Mouse (Mus musculus) midbrain, embryonic 11.5 days (tissue): Measurements from ENCODE around the gene Abcc5. TPM values are rescaled to one million over a fixed set of nuclear protein-coding genes. Genes with fewer than 3 reads are reported as not detected.

Source experiments
- ATAC-seq: fragments of 200-750 bp; cut with Nextera tagmentation; 2 replicates; pipeline ENCODE4 v1.8.0; 2017; ENCODE audit warnings: moderate TSS enrichment, moderate library complexity; ENCODE audit not compliant: low FRiP score
- DNase-seq: peaks from one replicate; pipeline ENCODE4 v3.0.0; 2015; ENCODE audit warnings: low spot score; ENCODE audit errors: missing footprints
- H3K27ac ChIP-seq: fragments of 300-500 bp; sonication (generic); 2 replicates; pipeline ENCODE4 v1.5.1; 2014; ENCODE audit warnings: low read depth, low read length
- H3K27me3 ChIP-seq: fragments of 300-500 bp; sonication (generic); 2 replicates; pipeline ENCODE4 v1.6.1; 2014; ENCODE audit warnings: mild to moderate bottlenecking, low read length, moderate library complexity, mixed read lengths; ENCODE audit not compliant: control insufficient read depth, insufficient read depth
- H3K36me3 ChIP-seq: fragments of 300-500 bp; sonication (generic); 2 replicates; pipeline ENCODE4 v1.6.1; 2014; ENCODE audit warnings: mild to moderate bottlenecking, low read length, moderate library complexity, mixed read lengths; ENCODE audit not compliant: control insufficient read depth, insufficient read depth
- H3K4me1 ChIP-seq: fragments of 300-500 bp; sonication (generic); 2 replicates; pipeline ENCODE4 v1.6.1; 2014; ENCODE audit warnings: low read length; ENCODE audit not compliant: control insufficient read depth, insufficient read depth
- H3K4me2 ChIP-seq: fragments of 300-500 bp; sonication (generic); 2 replicates; pipeline ENCODE4 v1.6.1; 2014; ENCODE audit warnings: mild to moderate bottlenecking, moderate library complexity
- H3K4me3 ChIP-seq: fragments of 300-500 bp; sonication (generic); 2 replicates; pipeline ENCODE4 v1.5.1; 2014; ENCODE audit warnings: low read depth, low read length
- H3K9ac ChIP-seq: fragments of 300-500 bp; sonication (generic); 2 replicates; pipeline ENCODE4 v1.6.1; 2014; ENCODE audit warnings: low read length
- H3K9me3 ChIP-seq: fragments of 300-500 bp; sonication (generic); 2 replicates; pipeline ENCODE4 v1.6.1; 2016; ENCODE audit warnings: low read length; ENCODE audit not compliant: control insufficient read depth
- WGBS: fragments of 180-500 bp; shearing (Covaris S2); extraction: QIAGEN DNeasy Blood & Tissue Kit; methylation state at CpG from one replicate; pipeline ENCODE4 v1.1.7; 2014; 5-methylcytosine and 5-hydroxymethylcytosine counted together
- polyA plus RNA-seq: library from polyadenylated mRNA; unstranded; fragments of >200 nt; fragmentation: Nextera tagmentation; extraction: Ambion mirVana; gene quantifications from 2 replicates; pipeline ENCODE4 v1.2.1, GENCODE M21; 2014

Abcc5 gene
- polyA plus RNA-seq, 1 experiment from 2014 or later: 61.7 TPM

DNA sequence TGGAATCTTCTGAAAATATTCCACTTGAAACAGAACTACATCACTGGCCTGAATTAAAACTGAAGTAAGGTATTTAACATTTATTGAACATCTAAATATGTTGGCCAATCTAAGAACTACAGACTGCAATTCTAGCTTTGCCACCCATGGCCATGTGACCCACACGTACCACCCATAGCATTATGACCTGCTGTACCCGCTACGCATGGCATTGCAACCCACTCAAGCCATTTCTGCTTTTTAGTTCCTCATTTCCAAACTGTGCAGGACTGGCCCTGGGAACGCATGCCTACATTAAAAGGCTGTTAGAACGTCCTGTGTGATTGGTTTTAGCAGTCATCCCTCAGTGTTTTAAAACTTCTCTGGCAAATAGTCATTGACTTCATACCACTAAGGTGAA, 68.4 kb downstream of the Abcc5 start:
- H3K27ac ChIP-seq: no peak overlapping the region
- H3K4me2 ChIP-seq: no peak overlapping the region
- H3K9me3 ChIP-seq: no peaks in the 10 kb centered on the region
- H3K9ac ChIP-seq: no peak overlapping the region
- DNase-seq (no peak), ATAC-seq (no peak)
- no peaks in the 10 kb centered on the region for H3K27me3 ChIP-seq
- H3K4me3 ChIP-seq: no peak overlapping the region
- H3K4me1 ChIP-seq: no peaks in the 10 kb centered on the region
- 96% methylated on average over 5 of the region's 5 CpGs for WGBS
- H3K36me3 ChIP-seq: peaks cover 4% of the 10 kb centered on the region; the same call in 1 of the 2 replicates

DNA sequence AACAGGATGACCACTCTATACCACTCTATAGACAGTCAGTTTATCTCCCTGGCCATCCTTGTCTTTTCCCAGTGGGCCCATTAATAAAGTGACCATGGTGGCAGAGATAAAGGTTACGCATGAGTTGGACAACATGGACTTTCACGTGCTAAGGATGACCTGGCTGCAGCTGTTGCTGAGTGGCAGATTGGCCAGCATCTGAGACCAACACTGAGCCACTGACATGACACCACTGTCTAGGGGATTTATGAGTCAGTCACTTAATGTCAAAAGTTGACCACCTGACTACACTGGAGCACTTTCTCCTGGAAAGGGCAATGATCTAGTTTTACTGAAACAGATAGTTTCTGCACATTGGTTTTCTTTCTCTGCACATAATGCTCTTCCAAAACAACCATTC, 71.4 kb downstream of the Abcc5 start:
- H3K4me2 ChIP-seq: no peak overlapping the region
- no peaks in the 10 kb centered on the region for H3K9me3 ChIP-seq
- no peak overlapping the region for H3K4me3 ChIP-seq
- H3K27me3 ChIP-seq: no peaks in the 10 kb centered on the region
- ATAC-seq: no peak
- no peak overlapping the region for H3K27ac ChIP-seq
- no peak overlapping the region for H3K9ac ChIP-seq
- 85% methylated on average over 2 of the region's 2 CpGs for WGBS
- no peak for DNase-seq
- H3K4me1 ChIP-seq: no peaks in the 10 kb centered on the region
- H3K36me3 ChIP-seq: peaks cover 4% of the 10 kb centered on the region; the same call in 1 of the 2 replicates

DNA sequence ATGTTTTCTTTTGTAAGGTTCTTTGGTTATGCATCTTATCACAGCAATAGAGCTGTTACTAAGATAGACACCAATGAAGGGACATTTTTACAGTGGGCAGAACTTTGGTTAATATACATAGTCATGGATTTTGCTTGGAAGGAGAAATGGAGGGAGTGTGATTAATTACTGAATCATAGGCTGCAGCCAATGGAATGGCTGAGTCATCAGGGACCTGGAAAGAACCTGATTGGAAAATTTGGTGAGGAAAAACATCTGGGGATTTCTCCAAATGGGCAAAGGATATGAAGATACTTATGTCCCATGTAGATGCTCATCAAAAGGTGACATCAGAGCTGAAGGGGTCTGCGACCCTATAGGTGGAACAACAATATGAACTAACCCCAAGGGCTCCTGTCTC, 72.2 kb downstream of the Abcc5 start:
- Histone ChIP-seq H3K4me2 (no peak overlapping the region), H3K9me3 (no peaks in the 10 kb centered on the region), H3K4me1 (no peaks in the 10 kb centered on the region), H3K36me3 (peaks cover 4% of the 10 kb centered on the region; the same call in 1 of the 2 replicates), H3K9ac (no peak overlapping the region), H3K4me3 (no peak overlapping the region), H3K27ac (no peak overlapping the region), H3K27me3 (no peaks in the 10 kb centered on the region)
- no peak for ATAC-seq
- no peak for DNase-seq
- 90% methylated on average over 1 of the region's 1 CpGs for WGBS

DNA sequence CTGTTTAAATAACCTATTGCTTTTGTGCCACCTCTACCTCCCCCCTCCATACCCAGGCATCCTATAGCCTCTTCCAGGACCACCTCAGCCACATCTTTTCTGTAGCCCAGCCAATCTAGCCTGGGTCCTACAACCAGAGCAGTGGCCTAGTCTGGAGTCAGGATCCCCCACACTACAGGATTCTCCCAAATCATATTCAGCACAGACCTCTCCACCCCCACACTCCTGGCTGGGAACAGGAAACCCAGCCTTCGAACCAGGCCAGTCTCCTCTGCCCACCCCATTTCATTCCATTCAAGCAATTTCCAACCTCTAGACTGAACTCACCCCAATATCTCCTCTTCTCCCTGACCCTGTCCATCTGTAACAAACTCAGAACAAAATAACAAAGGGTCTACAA, 80.7 kb downstream of the Abcc5 start:
- no peaks in the 10 kb centered on the region for H3K4me1 ChIP-seq
- H3K9me3 ChIP-seq: no peaks in the 10 kb centered on the region
- no peaks in the 10 kb centered on the region for H3K27me3 ChIP-seq
- H3K4me3 ChIP-seq: no peak overlapping the region
- no peak overlapping the region for H3K4me2 ChIP-seq
- no peak overlapping the region for H3K9ac ChIP-seq
- DNase-seq (no peak), ATAC-seq (no peak)
- H3K27ac ChIP-seq: no peak overlapping the region
- no peaks in the 10 kb centered on the region for H3K36me3 ChIP-seq
- WGBS: 93% methylated on average over 1 of the region's 1 CpGs

DNA sequence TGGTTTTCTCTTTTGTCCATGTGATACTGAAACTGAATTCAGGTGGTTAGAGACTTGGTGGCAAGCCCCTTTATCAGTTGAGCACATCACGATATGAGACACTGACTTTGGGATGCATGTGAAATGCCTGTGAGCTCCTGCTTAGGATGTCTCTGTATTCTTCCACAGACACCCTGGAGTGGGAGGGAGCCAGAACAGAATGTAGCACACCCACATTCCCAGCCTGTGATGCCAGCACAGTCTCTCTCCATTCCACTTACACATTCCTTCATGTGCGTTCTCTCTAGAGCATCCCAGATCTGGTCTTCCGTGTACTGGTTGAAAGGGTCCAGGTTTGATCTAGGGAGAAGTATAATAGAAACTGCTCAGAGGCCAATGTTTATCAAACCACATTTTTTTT, 87.6 kb downstream of the Abcc5 start:
- Histone ChIP-seq H3K9ac (no peak overlapping the region), H3K4me2 (no peak overlapping the region), H3K4me1 (no peaks in the 10 kb centered on the region), H3K36me3 (peaks cover 6% of the 10 kb centered on the region; the same call in 1 of the 2 replicates), H3K27ac (no peak overlapping the region), H3K27me3 (no peaks in the 10 kb centered on the region), H3K4me3 (no peak overlapping the region), H3K9me3 (no peaks in the 10 kb centered on the region)
- ATAC-seq (no peak), DNase-seq (no peak)
- 97% methylated on average over 3 of the region's 3 CpGs for WGBS

DNA sequence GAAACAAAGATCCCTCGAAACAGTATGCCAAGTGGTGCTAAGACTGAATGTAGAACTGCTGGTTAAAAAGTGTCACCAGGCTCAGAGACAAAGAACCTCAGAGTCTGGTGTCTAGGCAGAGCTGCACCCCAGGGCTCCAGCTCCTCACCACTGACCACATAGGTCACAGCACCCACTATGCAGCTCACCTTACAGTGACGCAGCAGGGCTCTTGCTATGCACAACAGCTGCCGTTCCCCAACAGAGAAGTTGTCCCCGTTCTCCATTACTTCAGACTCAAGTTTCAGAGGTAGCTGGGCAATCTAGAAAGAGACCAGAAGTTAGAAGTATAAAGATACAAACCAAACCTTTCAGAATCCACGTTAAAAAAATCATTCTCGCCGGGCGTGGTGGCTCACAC, 91.3 kb downstream of the Abcc5 start:
- Histone ChIP-seq H3K27me3 (no peaks in the 10 kb centered on the region), H3K4me1 (no peaks in the 10 kb centered on the region), H3K4me3 (no peak overlapping the region), H3K36me3 (peaks cover 8% of the 10 kb centered on the region; the same call in 1 of the 2 replicates), H3K9me3 (no peaks in the 10 kb centered on the region), H3K27ac (no peak overlapping the region), H3K9ac (no peak overlapping the region), H3K4me2 (no peak overlapping the region)
- WGBS: 94% methylated on average over 8 of the region's 8 CpGs
- ATAC-seq (no peak), DNase-seq (no peak)

DNA sequence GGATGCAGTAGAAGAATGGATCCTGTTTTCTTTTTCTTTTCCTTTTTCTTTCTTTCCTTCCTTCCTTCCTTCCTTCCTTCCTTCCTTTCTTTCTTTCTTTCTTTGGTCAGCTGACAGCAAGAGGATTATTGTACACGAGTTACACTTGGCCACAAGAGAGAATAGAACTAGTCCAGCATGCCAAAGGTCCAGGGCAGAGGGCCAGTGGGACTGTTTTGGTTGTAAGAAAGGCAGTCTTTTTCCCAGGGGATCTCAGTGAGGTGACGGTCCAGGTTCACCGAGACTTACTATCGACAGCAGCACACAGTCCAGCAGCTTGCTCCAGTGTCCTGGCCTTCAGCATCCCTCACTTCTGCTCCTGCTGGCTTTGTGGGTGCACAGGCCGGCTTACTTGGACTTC, 97.9 kb downstream of the Abcc5 start:
- no peak overlapping the region for H3K9ac ChIP-seq
- no peaks in the 10 kb centered on the region for H3K9me3 ChIP-seq
- ATAC-seq: no peak
- 85% methylated on average over 5 of the region's 5 CpGs for WGBS
- no peak overlapping the region for H3K4me3 ChIP-seq
- peaks cover 1% of the 10 kb centered on the region; the same call in 1 of the 2 replicates for H3K36me3 ChIP-seq
- H3K4me1 ChIP-seq: no peaks in the 10 kb centered on the region
- no peaks in the 10 kb centered on the region for H3K27me3 ChIP-seq
- DNase-seq: no peak
- no peak overlapping the region for H3K27ac ChIP-seq
- H3K4me2 ChIP-seq: no peak overlapping the region

DNA sequence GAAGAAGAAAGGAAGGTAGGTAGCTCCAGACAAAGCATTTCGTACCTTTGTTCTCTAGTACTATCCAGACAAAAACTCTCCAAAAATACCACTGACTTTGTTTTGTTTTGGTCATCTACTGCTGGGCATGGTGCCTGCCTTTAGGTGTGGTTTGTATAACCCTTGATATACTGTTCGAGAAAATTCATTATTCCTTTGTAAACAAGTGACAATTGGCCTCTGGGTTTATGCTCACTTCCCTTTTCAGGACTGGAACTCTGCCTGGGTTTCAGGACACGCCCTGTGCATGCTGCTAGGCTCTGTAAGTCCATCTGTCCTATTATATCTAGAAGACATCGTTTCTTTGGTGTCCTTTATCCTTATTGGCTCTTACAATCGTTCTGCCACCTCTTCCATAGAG, 100.9 kb downstream of the Abcc5 start, which contains the start of gene Cyp2ab1:
Gene Cyp2ab1 (minus strand): TSS at position 119 of the 400 bp plus-strand sequence.
- ATAC-seq: no peak
- 75% methylated on average over 5 of the region's 5 CpGs for WGBS
- Histone ChIP-seq H3K27ac (no peak within 1 kb of the TSS), H3K9me3 (no peaks in the 10 kb centered on the region), H3K36me3 (no peaks in the 10 kb centered on the region), H3K4me1 (no peaks in the 10 kb centered on the region), H3K4me2 (no peak within 1 kb of the TSS), H3K27me3 (no peaks in the 10 kb centered on the region), H3K9ac (no peak within 1 kb of the TSS), H3K4me3 (no peak within 1 kb of the TSS)
- no peak for DNase-seq

DNA sequence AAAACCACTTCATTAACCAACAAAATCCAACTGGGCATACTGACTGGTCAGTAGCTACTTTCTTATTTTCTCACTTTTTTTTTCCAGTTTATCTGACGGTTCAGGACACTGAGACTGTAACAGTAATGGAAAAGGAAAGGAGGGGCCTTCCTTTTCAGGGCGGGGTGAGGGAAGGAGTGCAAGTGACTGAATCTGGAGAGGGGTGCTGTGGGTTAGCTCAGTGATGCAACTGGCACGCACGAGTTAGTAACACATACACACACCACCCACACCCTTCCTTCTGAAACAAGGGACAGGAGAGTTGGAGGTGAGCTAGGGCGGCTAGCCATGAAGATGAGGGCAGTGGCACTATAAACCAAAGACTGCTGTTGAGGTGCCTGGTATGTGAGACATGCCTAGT, 102.3 kb downstream of the Abcc5 start:
- DNase-seq (no peak), ATAC-seq (no peak)
- Histone ChIP-seq H3K4me1 (no peaks in the 10 kb centered on the region), H3K4me3 (no peak overlapping the region), H3K4me2 (no peak overlapping the region), H3K36me3 (no peaks in the 10 kb centered on the region), H3K9ac (no peak overlapping the region), H3K27me3 (no peaks in the 10 kb centered on the region), H3K9me3 (no peaks in the 10 kb centered on the region), H3K27ac (no peak overlapping the region)
- WGBS: 82% methylated on average over 5 of the region's 5 CpGs

DNA sequence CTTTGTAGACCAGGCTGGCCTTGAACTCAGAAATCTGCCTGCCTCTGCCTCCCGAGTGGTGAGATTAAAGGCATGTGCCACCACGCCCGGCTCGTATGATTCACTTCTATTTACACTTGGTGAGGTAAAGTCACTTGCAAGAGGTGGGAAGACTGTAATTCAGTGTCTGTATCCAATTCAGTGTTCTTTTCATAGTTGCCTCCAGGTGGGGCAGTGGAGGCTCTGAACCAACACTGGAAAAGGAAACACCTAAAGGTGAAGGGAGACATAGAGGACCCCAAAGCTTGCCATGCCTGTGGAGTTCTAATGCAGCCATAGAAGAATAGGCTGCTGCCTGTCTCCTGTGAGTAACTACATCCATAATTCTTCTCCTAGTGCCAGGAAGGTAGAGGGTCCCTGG, 103.9 kb downstream of the Abcc5 start:
- Histone ChIP-seq H3K9me3 (no peaks in the 10 kb centered on the region), H3K4me2 (no peak overlapping the region), H3K4me1 (no peaks in the 10 kb centered on the region), H3K36me3 (no peaks in the 10 kb centered on the region), H3K9ac (no peak overlapping the region), H3K4me3 (no peak overlapping the region), H3K27ac (no peak overlapping the region), H3K27me3 (no peaks in the 10 kb centered on the region)
- DNase-seq (no peak), ATAC-seq (no peak)
- WGBS: 77% methylated on average over 4 of the region's 4 CpGs
